Mouse (Mus musculus) kidney, adult 2 months (tissue): ENCODE data around the gene Sp8.

Experiments
- CTCF ChIP-seq: fragments of 200-500 bp; conservative IDR thresholded peaks from 2 replicates; pipeline ENCODE4 v1.5.1; 2011; ENCODE audit warnings: low read depth, mild to moderate bottlenecking, control low read depth, low read length, moderate library complexity, mixed read lengths; ENCODE audit not compliant: insufficient read depth, insufficient read length
- POLR2A ChIP-seq: fragments of 200-500 bp; IDR thresholded peaks from one replicate; pipeline ENCODE4 v1.6.1; 2011; ENCODE audit warnings: low read depth, low read length, control low read depth

DNA sequence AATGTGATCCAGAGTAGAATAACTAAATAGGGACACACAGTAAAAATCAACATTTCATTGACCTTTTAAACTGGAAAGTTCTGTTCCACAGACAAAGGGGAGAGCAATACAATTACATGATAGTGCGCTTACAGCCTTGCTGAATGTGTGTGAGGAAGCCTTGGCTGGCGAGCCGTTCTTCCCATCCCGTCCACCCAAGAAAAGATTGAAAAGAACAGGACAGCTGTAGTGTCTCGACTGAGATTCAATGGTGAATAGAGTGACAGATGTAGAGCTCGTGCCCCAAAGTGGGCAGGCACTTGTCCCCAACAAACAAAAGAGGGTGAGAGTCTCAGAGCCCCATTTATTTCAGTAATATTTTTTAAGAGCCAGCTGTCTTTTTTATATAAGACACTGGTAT, 16.2 kb upstream of the Sp8 start:
- TF ChIP-seq POLR2A = no peak
- TF ChIP-seq CTCF = no peak
